In genomic region chr9:102876054-102876690, GRCm38 (mm10) we compare ENCODE assay signal across 29 mouse cellular contexts. TPM values are rescaled to one million over a fixed set of nuclear protein-coding genes. Genes with fewer than 3 reads are reported as not detected.
DNase-seq lines count a peak whose midpoint lies in the region; ATAC-seq and TF ChIP-seq lines count a peak whose summit lies in the region.
"Had no signal": no experiment of that assay in that cellular context is flagged by ENCODE, and none has a peak within 500 bp of the region (broad histone marks: within the 10 kb centered on the region; RNA-seq: fewer than 3 reads in every experiment).

No protein-coding gene starts in this region.

- 81% methylated on average over 7 of the region's 7 CpGs for WGBS in heart, embryonic 12.5 days
- WGBS in intestine, embryonic 15.5 days: 68% methylated on average over 7 of the region's 7 CpGs
- 35% methylated on average over 7 of the region's 7 CpGs for WGBS in intestine, postnatal 0 days

- no peak overlapping the region for H3K4me2 ChIP-seq in heart, embryonic 12.5 days
- H3K4me2 ChIP-seq in intestine, embryonic 15.5 days (replicated peaks): no peak overlapping the region
- no peak overlapping the region for H3K4me2 ChIP-seq in intestine, postnatal 0 days (replicated peaks; ENCODE audit: low read depth)
- H3K4me2 ChIP-seq: embryonic facial prominence, embryonic 13.5 days; embryonic facial prominence, embryonic 15.5 days; forebrain, embryonic 12.5 days had no signal

- no peaks in the 10 kb centered on the region for H3K27me3 ChIP-seq in heart, embryonic 12.5 days (replicated peaks)
- no peaks in the 10 kb centered on the region for H3K27me3 ChIP-seq in intestine, embryonic 15.5 days (replicated peaks)
- H3K27me3 ChIP-seq in intestine, postnatal 0 days (replicated peaks; ENCODE audit: control insufficient read depth, insufficient read depth, low read length): no peaks in the 10 kb centered on the region
- H3K27me3 ChIP-seq: CH12.LX; embryonic facial prominence, embryonic 13.5 days; embryonic facial prominence, embryonic 15.5 days; forebrain, embryonic 12.5 days; Patski had no signal

- peaks cover 55% of the 10 kb centered on the region for H3K36me3 ChIP-seq in heart, embryonic 12.5 days
- H3K36me3 ChIP-seq in intestine, embryonic 15.5 days: peaks cover 10% of the 10 kb centered on the region
- H3K36me3 ChIP-seq in intestine, postnatal 0 days (ENCODE audit: control insufficient read depth, insufficient read depth): peaks cover 45% of the 10 kb centered on the region

- H3K9me3 ChIP-seq in heart, embryonic 12.5 days (replicated peaks): no peaks in the 10 kb centered on the region
- H3K9me3 ChIP-seq in intestine, embryonic 15.5 days: no peaks in the 10 kb centered on the region
- H3K9me3 ChIP-seq in intestine, postnatal 0 days (ENCODE audit: control insufficient read depth): no peaks in the 10 kb centered on the region
- H3K9me3 ChIP-seq: embryonic facial prominence, embryonic 13.5 days; embryonic facial prominence, embryonic 15.5 days; forebrain, embryonic 10.5 days; forebrain, embryonic 12.5 days; G1E had no signal

- H3K4me3 ChIP-seq in heart, embryonic 12.5 days: no peak overlapping the region
- H3K4me3 ChIP-seq in intestine, embryonic 15.5 days (replicated peaks): no peak overlapping the region
- H3K4me3 ChIP-seq in intestine, postnatal 0 days (ENCODE audit: low read depth, low read length): no peak overlapping the region
- H3K4me3 ChIP-seq: embryonic facial prominence, embryonic 13.5 days; embryonic facial prominence, embryonic 15.5 days; erythroblast, embryonic 14.5 days; forebrain, embryonic 10.5 days; forebrain, embryonic 12.5 days had no signal

- 0 out of 2 replicates have a peak, but pooled peaks cover 2% of the 10 kb centered on the region for H3K4me1 ChIP-seq in heart, embryonic 12.5 days (replicated peaks)
- H3K4me1 ChIP-seq in intestine, embryonic 15.5 days (replicated peaks): 0 out of 2 replicates have a peak, but pooled peaks cover 2% of the 10 kb centered on the region
- no peaks in the 10 kb centered on the region for H3K4me1 ChIP-seq in intestine, postnatal 0 days (replicated peaks; ENCODE audit: control insufficient read depth, insufficient read depth, low read length)
- H3K4me1 ChIP-seq: embryonic facial prominence, embryonic 15.5 days; forebrain, embryonic 10.5 days had no signal

- no peak overlapping the region for H3K27ac ChIP-seq in heart, embryonic 12.5 days (ENCODE audit: poor library complexity, severe bottlenecking)
- H3K27ac ChIP-seq in intestine, embryonic 15.5 days: no peak overlapping the region
- H3K27ac ChIP-seq in intestine, postnatal 0 days (ENCODE audit: low read depth, low read length): peak overlapping the region; percentile 60; the same call in 1 of the 2 replicates
- H3K27ac ChIP-seq: embryonic facial prominence, embryonic 13.5 days; embryonic facial prominence, embryonic 15.5 days; forebrain, embryonic 10.5 days; forebrain, embryonic 12.5 days had no signal

- TF ChIP-seq CTCF in intestine, postnatal 0 days (IDR thresholded peaks at IDR 0.05; ENCODE audit: low read depth): no peak

- DNase-seq in heart, adult 11 months: peak; percentile 24
- DNase-seq in liver (no peak), adipocyte (ENCODE audit: low spot score) (no peak)
- DNase-seq: adrenal gland, adult 2 months; adrenal gland, postnatal 10 days; adrenal gland, postnatal 25 days; B cell, adult 2 months; cerebellum, adult 11 months; cerebellum, adult 18-20 months; cerebellum, adult 8-10 months; cerebellum, adult 9-11 months; cerebellum, postnatal 14 days; cerebellum, postnatal 36 days; embryo, embryonic 11 days had no signal

- no peak overlapping the region for H3K9ac ChIP-seq in heart, embryonic 12.5 days
- H3K9ac ChIP-seq in intestine, embryonic 15.5 days: no peak overlapping the region
- no peak overlapping the region for H3K9ac ChIP-seq in intestine, postnatal 0 days (ENCODE audit: low read depth, low read length)
- H3K9ac ChIP-seq: embryonic facial prominence, embryonic 13.5 days; embryonic facial prominence, embryonic 15.5 days; forebrain, embryonic 12.5 days had no signal

- no peak for ATAC-seq in heart, embryonic 12.5 days (ENCODE audit: insufficient number of reproducible peaks, low FRiP score)
- ATAC-seq in intestine, embryonic 15.5 days: peak; percentile 48
- ATAC-seq in intestine, postnatal 0 days: peak; percentile 86
- ATAC-seq: activated CD4-positive, CD25-positive, alpha-beta regulatory T cell, adult 4 months; CD4-positive, CD25-positive, alpha-beta regulatory T cell, adult 4 months; forebrain, embryonic 14.5 days; forebrain, embryonic 16.5 days; Patski had no signal

RNA-seq across cellular contexts. Expression of gene Ryk, which starts 41.5 kb away (rescaled TPM):
- polyA plus RNA-seq in heart, embryonic 12.5 days (2016; fragmentation: Nextera tagmentation; extraction: Ambion mirVana): 14.5 and 15.2 TPM in 2 replicates
- 19.7 and 21.2 TPM in 2 replicates for polyA plus RNA-seq in intestine, embryonic 15.5 days (2015; fragmentation: Nextera tagmentation; extraction: Ambion mirVana)
- polyA plus RNA-seq in intestine, postnatal 0 days (2015; fragmentation: Nextera tagmentation; extraction: Ambion mirVana): 22.3 and 23.9 TPM in 2 replicates
